Mouse (Mus musculus): ENCODE data around the gene Slc35b2. TPM values are rescaled to one million over a fixed set of nuclear protein-coding genes. Genes with fewer than 3 reads are reported as not detected.
A peak's percentile ranks its signal among the peaks of the same experiment; 100 is the strongest.

Gene Slc35b2
- total RNA-seq, 4 experiments from 2014 or later, result 23.1 to 27.9 (median 25.3) TPM

DNA sequence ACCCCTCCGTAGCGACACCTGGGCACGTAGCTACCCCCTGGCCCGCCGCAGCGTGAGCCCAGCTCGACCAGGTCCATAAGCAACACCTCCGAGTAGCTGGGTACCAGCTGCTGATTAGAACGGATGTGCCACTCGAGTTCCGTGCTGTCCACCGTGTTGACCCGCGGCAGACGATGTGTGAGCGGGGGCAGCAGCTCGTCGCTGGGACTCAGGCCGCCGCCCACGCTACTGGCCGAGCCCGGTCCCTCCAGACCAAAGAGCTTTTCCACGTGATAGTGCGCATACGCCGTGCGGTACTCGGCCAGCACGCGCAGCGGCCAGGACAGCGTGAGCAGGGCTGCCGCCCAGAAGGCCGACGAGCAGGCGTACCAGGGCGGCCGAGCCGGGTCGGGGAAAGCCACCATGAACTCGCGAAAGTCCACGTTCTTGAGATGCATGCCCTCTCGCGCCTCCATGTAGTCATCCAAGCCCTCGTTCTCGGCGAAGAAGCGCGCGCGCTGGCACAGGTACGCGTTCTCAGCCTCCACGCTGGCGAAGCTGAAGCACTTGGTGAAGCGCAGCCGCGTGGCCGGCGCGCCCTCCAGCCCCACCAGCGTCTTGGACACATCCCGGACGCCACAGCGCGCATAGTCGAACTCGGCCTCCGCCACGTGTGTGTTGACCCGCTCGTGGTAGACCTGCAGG, 18.3 kb upstream of the Slc35b2 start:
- no peak for DNase-seq (ENCODE audit: low spot score)

DNA sequence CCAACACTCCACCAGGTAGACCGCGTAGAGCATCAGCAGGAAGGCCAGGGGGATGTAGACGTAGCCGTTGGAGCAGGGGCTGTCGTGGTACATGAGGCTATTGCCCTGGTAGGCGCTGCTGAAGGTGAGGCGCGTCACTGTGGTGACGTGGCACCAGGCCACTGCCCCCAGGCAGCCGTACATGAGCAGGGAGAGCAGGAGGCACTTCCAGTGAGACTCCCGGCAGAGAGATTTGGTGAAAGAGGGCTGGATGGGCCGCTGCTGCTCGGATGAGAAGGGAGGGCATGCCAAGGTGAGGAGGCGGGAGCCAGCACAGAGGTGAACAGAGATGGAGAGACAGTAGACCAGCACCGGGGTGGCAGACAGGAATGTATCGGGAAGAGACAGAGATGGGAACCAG, 16.7 kb upstream of the Slc35b2 start:
- no peak for DNase-seq (ENCODE audit: low spot score)

DNA sequence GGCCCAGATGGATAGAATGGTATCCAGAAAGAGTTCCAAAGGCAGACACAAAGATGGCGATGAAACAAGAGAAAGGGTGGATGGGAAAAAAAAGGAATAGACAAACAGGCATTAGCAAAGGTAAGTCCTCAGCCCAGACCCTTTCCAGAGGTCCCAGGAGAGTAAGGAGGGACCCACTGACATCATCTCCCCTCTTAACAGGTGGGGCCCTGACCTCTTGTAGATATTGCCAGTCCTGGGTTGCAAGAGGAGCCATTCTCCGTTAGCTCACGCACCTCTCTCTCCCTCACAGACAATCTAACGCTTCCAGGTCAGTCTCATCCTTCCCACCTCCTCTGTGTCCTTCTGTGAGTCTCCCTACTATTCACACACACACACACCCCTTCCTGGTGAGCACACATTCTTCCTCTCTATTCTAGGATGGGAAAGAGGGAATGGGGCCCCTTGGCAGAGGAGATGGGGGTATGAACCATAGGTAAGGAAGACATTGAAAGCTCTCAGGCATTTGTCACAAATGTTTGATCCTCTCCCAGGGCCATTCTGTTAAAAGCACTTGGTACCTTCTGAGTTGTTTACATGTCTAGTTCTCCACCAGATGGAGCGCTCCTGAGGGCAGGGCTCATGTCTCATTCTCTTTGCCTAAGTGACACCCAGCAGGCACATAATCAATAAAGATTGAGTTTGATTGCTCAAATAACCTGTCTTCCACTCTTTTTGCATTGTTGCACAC, 16.0 kb upstream of the Slc35b2 start:
- DNase-seq (ENCODE audit: low spot score), result no peak

DNA sequence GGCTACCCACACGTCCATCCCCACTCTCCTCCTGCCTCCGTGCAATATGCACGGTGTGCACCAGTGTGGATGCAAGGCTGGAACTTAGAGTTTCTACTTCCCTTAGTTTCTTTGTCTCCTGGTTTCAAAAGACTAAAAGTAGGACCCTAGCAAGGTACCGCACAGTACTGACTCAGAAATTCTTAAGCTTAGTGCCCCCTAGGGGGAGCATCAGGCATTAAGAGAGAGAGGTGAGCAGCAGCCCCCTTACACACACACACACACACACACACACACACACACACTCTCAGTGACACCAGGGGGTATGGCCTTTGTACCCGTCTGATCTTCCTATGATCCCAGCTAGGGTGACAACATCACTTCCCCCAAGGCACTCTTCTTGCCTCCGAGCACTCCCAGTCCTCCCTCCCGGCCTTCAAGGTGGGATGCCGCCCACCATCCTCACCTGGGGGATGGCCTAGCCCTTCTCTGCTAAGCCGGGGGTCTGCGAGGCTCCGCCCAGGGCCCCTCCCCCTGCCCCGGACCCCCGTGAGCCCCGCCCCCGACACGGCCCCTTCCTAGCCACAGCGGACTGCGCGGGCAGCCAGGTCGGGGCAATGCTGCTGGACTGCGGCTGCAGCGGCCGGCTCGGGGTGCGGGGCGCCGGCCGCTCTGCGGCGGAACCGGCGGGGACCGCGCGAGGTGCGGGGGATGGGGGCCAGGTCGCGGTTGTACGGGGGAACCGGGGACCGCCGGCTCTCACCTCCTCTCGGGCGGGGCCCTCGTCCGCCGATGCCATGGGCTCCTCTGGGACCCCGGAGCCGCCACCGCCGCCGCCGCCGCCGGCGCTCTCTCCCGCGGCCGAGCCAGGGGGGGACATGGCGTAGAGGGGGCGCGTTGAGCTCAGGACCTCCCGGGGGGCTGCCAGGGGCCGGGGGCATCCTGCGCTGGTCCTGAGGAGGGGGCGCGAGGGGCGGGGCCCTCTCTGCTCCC, 14.8 kb upstream of the Slc35b2 start:
- DNase-seq (ENCODE audit: low spot score), result no peak

DNA sequence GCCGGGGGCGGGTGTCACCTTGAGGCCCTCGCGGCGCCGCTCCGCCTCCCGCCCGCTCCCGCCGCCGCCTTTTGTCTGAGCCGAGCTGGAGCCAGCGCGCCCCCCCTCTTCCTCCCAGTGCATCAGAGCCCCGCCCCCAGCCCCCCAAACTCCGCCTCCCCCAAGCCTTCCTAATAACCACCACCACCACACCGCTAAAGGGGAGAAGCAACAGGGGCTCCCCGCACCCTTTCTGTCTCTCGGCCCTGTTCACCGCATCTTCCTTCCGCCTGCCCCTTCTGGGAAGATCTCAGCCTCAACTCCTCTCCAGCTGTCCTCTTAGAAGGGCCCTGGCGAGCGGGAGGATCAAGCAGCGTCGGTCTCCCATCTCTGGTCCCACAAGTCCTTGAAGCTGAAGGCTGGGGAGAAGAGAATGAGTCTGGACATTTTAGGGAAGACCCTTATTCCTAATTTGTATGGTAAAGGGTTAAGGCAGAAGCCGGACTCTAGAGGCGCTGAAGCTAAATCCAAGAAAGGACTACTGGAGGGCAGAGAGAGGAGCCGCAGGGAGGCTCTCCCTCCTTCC, 14.0 kb upstream of the Slc35b2 start, which contains the start of gene Tmem151b:
TSS of gene Tmem151b (minus strand) at position 61 of the 565 bp plus-strand sequence.
- no peak for DNase-seq (ENCODE audit: low spot score)

DNA sequence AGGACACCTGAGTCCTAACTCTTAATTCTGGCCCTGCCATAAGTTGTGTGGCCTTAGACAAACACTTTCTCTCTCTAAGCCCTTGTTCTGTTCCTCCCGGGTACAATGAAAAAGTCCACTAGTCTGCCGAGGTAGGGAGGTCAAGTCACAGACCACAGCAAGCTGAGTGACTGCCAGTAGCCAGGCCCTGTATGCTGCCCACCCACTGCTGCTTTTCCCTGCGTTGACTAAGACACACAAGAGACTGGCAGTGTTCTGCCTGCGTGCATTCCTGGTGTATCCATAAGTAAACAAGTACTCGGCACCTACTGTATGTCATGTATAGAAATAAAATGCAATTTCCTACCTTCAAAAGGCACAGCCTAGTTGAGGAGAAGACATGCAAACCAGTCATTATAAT, 13.4 kb upstream of the Slc35b2 start:
- no peak for DNase-seq (ENCODE audit: low spot score)

DNA sequence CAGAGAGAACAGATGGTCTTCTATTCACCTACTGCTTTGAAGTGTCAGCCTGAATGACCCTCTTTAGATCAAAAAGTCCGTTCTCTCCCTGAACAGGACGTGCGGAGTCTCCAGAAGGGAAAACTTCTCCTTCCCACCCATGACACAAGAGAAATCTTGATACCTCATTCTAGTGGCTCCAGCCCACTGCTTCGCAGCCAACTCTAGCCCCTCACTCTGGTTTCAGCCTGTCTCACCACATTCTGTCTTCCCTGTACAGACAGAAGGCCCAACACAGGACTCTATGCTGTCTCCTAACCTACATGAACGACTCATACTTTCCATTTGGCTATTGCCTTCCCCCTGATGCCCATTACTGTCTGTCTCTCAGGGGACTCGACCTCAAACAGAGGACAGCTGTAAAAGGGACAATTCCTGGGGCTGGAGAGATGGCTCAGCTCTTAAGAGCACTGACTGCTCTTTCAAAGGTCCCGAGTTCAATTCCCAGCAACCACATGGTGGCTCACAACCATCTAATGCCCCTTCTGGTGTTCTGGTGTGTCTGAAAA, 12.4 kb upstream of the Slc35b2 start:
- no peak for DNase-seq (ENCODE audit: low spot score)

DNA sequence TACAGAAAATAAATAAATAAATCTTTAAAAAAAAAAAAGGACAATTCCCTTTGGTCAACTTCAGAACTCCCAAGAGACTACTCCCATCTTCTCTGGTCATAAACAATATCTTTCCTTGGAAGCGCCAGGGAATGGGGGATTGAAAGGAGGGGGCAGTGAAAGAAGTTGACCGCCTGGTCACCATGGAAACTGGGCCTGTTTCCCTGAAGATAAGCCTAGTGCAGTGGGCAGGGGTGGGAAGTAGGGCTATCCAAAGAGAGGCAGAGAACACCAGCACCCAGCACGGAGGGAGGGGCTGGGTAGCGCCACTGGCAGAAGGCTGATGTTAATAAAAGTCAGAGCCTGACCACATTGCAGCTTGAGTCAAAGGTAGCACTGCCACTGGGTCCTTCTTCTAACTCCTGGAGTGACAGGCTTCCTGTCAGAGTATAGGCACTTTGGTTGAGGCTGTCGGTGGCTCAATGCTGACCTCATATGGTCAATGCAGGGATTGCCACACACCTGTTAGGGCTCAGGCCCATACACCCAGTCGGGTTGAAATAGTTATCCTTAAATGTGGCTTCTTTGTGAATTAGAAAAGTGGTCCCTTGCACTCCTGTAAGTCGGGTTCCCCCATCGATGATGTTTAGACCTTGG, 11.7 kb upstream of the Slc35b2 start:
- DNase-seq (ENCODE audit: low spot score), result peak; percentile 82

DNA sequence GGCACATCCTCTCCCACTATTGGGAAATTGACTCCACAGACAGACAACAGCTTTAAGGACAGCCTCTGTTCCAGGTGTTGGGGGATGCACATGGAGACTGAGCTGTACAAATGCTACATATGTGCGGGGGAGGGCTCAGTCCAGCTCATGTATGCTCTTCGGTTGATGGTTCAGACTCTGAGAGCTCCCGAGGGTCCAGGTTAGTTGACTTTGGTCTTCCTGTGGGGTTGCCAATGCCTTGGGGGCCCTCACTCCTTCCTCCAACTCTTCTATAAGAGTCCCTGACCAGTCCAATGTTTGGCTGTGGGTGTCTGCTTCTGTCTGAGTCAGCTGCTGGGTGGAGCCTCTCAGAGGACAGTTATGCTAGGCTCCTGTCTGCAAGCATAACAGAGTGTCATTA, 10.6 kb upstream of the Slc35b2 start:
- DNase-seq (ENCODE audit: low spot score), result no peak

DNA sequence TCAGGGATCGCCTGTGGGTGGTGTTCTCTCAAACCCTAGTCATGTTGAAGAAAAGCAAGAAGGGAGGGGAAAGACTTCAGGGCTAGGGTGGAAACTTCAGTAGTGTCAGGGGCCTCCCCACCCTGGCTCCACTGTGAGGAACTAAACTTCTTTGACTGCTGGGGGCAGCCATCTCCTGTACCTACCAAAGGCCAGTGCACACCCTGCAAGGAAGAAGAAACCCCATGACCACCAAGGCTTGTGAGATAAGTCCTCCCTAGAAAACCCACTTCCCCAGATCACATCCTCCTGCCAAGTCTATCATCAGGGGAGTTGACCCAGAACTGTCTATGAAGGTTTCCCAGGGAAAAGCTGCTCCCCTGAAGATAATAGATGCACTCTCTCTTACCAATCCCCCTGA, 9.3 kb upstream of the Slc35b2 start:
- no peak for DNase-seq (ENCODE audit: low spot score)

DNA sequence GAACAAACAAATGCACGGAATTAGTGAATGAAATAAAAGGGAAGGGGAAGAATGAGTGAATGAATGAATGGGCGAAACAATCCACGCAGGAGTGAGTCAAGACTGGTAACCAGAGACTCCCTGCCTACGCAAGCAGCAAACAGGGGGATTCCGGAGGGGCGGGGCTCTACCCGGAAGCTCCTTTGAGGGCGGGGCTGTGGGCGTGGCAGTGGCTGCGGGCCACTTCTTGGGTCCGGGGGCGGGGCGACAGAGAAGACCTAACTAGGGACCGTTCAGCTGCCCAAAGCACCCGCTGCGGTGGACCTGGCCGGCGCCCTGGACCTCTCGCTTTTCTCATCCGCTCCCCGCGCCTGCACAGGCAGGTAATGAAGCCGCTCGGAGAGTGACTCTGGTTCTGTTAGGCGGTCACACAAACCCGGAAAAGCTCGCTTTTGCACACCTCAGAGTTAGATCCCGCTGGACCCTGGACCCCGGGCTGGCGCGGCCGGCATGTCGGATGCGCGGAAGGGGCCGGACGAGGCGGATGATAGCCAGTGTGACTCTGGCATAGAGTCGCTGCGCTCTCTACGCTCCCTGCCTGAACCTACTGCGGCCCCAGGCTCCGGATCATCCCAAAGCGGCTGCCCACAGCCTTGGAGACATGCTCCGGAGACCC, 8.1 kb upstream of the Slc35b2 start, which contains the start of gene Nfkbie:
TSS of gene Nfkbie (plus strand) at position 252 of the 655 bp plus-strand sequence.
- DNase-seq (ENCODE audit: low spot score), result peak; percentile 95

DNA sequence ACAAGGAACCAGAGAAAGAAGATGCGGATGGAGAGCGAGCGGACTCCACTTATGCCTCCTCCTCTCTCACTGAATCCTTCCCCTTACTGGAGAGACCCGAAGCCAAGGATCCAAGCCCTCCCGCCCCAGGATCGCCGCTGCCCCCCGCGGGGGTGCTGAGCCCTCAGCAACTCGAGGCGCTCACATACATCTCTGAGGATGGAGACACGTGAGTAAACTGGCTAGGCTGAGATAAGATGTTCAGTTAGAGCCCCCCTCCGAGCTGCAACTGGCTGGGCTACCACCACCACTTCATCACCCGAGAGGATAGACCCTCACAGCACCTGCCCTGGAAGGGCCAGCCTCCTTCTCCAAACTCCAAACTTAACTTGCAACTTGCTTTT, 7.6 kb upstream of the Slc35b2 start:
- DNase-seq (ENCODE audit: low spot score), result no peak

DNA sequence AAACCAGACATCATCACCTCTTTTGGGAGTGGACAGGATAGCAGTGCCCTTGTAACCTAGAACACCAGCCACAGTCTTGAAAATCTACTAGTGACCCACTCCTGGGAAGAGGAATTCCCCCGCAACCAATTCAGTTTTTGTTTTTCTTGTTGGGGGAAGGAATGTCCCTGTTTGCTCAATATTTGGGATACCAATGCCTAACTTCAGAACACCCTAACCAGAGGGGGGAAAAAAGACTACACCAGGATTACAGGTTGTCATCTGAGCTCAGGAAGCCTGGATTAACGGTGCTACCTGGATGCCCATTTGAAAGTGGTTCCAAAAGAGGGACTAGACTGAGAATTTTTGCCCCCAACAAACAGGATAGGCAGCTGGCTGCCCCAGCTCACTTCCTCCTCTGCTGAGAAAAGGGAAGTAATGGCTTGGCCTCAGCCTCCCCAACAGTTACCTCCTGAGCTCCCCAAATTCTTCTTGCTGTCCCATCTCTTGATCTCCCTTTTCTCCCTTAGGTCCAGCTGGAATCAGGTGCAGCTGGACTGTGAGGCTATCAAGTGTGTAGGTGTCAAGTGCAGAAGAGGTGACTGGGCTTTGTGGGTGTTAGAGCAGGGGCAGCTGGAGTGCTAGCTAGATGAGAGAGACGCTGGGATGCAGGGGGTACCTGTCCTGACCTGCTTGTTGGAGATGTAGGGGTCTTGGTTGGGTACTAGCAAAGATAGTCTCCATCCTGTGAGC, 7.0 kb upstream of the Slc35b2 start:
- DNase-seq (ENCODE audit: low spot score), result no peak

DNA sequence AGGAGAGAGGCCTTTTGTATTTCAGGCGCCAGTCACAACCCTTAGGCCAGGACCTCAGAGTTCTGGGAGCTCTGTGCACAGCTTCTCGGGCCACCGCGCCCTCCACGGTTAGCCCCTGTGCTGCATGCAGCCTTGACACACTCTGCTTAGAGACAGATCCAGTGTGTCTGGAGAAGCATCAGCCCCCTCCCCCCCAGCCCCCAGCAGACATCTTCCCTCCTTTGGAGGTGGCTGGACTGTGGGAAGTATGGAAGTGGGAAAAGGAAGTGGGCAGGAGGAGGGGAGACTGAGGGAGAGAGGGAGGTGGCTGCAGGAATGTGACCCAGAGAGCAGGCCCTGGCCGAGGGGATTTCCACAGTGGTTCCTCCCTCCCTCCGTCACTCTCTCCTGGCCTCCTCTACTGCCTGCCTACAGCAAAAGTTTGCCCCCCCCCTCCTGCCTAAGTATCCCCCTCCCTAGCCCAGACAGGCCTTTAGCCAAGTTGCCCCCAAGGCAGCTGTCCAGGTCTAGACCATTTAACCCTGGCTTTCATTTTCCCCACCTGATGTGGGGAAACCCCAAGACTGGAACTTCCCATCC, 6.3 kb upstream of the Slc35b2 start:
- no peak for DNase-seq (ENCODE audit: low spot score)

DNA sequence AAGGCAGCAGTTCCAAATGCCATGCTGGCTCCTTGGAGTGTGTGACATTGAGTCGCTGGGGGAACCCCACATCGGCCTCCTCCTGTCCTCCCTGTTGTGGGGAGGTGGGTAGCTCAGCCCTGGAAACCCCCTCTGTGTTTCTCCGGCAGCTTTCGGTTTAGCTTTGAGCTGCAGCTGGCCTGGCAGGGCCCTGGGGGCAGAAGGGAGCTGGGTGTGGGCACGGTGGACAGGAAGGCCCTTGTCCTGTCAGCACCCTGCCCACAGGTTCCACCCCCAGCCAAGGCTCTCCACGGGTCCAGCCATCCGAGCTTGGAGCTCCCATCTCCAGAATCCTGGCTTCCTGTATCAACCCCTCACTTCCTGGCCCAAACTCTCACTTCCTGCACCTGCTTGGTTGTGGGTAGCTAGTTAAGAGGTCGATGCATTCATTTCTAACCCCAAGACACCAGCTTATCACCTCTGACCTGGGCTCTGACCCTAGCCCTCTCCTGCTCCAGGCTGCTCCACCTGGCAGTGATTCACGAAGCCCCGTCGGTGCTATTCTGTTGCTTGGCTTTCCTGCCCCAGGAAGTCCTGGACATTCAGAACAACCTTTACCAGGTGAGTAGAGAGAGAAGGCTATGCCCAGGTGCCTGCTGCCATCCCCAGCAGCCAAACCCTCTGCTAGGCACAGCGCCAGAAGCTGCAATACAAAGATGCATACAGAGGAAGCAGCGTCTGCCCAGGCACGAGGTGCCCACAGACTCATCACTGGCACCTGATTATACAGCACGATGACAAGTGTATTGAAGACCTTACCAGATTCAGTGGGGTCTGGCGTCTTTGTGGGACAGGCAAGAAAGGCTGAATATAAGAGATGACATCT, 5.4 kb upstream of the Slc35b2 start:
- DNase-seq (ENCODE audit: low spot score), result no peak

DNA sequence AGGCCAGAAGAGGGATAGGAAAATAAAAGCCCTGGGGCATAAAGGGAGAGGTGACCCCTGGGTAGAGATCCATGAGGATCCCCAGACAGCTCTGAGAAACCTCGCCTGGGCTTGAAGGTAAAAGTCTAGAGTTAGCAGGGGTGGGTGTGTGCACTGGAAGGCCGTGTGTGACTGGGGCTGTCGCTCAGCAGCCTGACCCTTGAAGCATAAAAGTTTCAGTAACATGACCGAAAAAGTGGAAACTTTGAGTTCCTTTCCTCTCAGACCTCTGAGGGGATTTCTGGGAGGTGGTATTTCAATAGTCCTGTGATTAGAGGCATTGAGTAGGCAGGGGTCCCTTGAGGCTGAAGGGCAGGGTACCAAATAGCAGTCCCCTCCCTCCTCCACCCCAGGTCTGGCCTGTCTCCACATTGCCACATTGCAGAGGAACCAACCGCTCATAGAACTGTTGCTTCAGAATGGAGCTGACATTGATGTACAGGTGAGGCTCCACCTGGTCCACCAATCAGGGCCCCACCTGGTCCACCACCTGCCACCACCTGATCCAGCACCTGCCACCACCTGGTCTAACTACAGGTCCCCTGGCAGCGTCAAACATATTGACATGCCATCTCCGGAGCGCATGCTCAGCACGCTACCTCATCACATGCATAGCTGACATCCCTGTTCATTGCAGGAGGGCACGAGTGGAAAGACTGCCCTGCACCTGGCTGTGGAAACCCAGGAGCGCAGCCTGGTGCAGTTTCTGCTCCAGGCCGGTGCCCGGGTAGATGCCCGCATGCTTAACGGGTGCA, 3.7 kb upstream of the Slc35b2 start:
- DNase-seq (ENCODE audit: low spot score), result no peak

DNA sequence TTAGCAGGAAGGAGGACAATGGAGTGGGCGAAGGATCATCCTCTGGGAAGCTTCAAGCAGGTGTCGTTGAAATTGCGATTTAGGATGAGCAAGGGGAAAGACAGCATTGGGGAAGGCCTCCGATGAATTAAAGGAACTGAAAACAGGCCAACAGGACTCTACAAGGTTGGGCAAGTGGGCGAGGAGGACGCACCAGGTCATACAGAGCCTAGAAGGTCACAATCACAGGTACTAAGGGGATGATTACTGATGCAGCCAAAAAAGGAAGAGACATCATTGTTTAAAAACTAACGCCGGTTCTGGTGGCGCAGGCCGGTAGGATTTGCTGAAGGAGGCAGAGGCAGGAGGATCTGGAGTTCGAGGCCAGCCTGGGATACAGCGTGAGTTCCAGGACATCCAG, 458 bp upstream of the Slc35b2 start:
- DNase-seq (ENCODE audit: low spot score), result no peak
